Mouse (Mus musculus) induced T-regulatory cell, adult 2 months (primary cell): ENCODE data around the gene Dennd4a.
A peak's percentile ranks its signal among the peaks of the same experiment; 100 is the strongest.

Experiments
- DNase-seq: peaks from one replicate; pipeline ENCODE4 v3.0.0-alpha.2; 2012; ENCODE audit warnings: low read depth

Dennd4a gene

DNA sequence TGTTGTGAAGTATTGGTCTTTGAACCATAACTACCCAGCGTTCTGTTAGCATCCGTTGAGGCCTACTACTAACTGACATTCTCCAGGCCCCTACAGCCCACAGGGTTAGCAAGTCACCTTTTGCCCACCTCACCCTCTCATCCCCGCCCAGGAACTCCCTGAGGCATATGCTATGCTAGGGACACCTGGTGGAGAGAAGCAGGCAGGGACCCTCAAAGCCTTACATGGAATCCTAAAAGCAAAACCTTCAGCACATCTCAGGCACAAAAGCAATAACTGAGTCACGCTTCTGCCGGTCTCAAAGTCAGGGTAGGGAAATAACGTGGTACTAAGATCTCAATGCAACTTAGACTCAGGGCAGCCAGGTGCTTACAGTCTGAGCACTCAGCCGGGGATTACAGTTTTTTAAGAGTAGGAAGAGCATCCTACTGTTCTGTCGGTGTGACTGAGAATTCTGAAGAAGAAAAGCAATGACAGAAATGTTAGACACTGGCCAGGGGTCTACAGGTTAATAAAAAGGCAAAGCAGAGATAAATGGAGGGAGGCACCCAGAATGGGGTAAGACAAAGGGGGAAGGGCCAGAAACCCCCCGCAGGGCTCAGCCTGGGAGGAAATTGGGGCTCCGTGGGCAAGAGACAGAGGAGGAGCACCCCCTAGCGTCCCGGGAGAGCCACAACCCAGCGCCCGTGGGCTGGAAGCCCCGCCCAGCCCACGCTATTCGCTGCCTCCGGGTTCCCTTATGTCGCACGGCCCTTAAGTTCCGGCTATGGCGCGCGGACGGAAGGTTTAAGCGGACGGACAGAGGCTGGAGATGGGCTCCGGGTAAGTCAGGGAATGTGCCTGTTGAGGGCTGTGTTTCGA lies 149.2 kb downstream of the Dennd4a start, which contains the start of gene Ints14:
Gene Ints14, plus strand, starts transcription at position 789 of the 861 bp plus-strand sequence.
- DNase-seq, result peak; percentile 98

DNA sequence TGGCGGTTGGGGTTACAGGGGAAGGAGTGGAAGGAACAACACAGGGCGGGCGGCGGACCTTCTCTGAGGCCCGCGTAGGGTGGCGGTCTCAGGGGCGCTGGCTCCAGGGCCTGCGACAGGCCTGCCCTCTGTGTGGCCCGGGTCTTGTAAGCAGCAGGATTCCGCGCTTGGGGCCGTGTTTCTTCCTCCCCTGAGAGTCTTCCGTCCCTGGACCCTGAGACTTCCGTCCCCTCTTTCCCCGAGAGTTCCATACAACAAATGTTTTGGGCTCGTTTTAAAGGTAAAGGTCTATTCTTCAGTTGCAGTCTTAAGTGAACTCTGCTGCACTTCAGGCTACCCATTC lies 149.8 kb downstream of the Dennd4a start:
- DNase-seq, result no peak
